Mouse (Mus musculus): ENCODE measurements at regions not wholly inside any gene's neighbourhood (a gene's known extent, or its start where the extent isn't known, plus 50 kb on each side); places are given as distances from the start of the nearest gene placed in this dataset.

GRCm38 (mm10) chr14:91534931-91535330, 2355.5 kb downstream of the Pcdh9 start:
- Histone ChIP-seq H3K9ac (ENCODE audit: low read length) (no peak overlapping the region), H3K4me2 (ENCODE audit: low read length) (no peak overlapping the region), H3K4me1 (ENCODE audit: control insufficient read depth, insufficient read depth, low read length) (no peaks in the 10 kb centered on the region), H3K27me3 (replicated peaks; ENCODE audit: control insufficient read depth, insufficient read depth, low read length) (no peaks in the 10 kb centered on the region), H3K9me3 (replicated peaks; ENCODE audit: control insufficient read depth, low read length) (no peaks in the 10 kb centered on the region), H3K27ac (ENCODE audit: low read depth, low read length) (no peak overlapping the region), H3K36me3 (ENCODE audit: control insufficient read depth, insufficient read depth, low read length) (no peaks in the 10 kb centered on the region), H3K4me3 (ENCODE audit: low read depth, low read length) (no peak overlapping the region)
- ATAC-seq, result no peak
- WGBS, result 10% methylated on average over 1 of the region's 1 CpGs
- peak; percentile 7 for DNase-seq (ENCODE audit: low spot score)

DNA sequence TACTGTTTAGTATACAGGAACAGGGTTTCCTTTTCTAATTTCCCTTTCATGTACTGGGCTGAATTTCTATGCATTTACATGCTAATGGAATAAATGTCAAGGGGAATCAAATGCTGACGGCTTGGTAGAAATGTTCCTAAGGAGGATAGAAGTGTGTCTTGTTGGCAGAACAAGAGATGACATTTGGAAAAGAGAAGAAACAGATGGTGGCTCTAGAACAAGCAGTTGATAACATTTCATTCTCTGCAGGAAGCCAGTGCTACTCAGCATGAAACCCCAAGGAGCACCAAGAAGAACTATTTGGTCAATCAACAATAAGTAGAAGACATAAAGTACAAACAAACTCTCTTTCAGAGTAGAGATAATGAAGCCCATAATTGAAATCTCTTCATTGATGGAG, 2392.0 kb downstream of the Pcdh9 start:
- H3K9me3 ChIP-seq (replicated peaks; ENCODE audit: control insufficient read depth, low read length), result no peaks in the 10 kb centered on the region
- no peak overlapping the region for H3K4me2 ChIP-seq (ENCODE audit: low read length)
- H3K36me3 ChIP-seq (ENCODE audit: control insufficient read depth, insufficient read depth, low read length), result no peaks in the 10 kb centered on the region
- no peak overlapping the region for H3K9ac ChIP-seq (ENCODE audit: low read length)
- no peak overlapping the region for H3K4me3 ChIP-seq (ENCODE audit: low read depth, low read length)
- 46% methylated on average over 1 of the region's 1 CpGs for WGBS
- no peak for ATAC-seq
- no peaks in the 10 kb centered on the region for H3K4me1 ChIP-seq (ENCODE audit: control insufficient read depth, insufficient read depth, low read length)
- no peak for DNase-seq (ENCODE audit: low spot score)
- no peak overlapping the region for H3K27ac ChIP-seq (ENCODE audit: low read depth, low read length)
- no peaks in the 10 kb centered on the region for H3K27me3 ChIP-seq (replicated peaks; ENCODE audit: control insufficient read depth, insufficient read depth, low read length)

DNA sequence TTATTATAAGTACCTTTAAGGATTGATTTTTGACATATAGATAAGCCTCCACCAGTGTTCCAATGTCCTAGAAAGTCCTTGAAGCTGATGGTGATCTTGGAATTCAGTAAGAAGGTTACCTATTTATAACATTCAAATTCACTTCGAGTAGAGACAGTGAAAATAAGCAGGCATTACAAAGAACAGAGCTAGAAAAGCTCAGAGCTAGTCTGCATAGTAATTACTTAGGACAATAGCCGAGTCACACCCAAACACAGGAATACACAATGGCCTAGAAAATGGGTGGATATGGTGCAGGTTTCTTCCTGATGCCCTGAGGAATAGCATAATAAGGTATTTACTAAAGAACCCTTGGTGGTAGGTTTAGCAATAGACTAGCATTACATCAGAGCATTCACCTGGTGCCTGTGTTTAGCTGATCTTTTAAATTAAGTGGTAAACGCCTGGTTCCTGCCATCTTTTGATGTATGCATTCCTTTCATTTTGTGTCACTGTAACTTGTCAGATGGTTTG, 2412.1 kb downstream of the Pcdh9 start:
- ATAC-seq (no peak), DNase-seq (ENCODE audit: low spot score) (no peak)
- Histone ChIP-seq H3K4me3 (ENCODE audit: low read depth, low read length) (no peak overlapping the region), H3K9me3 (replicated peaks; ENCODE audit: control insufficient read depth, low read length) (no peaks in the 10 kb centered on the region), H3K9ac (ENCODE audit: low read length) (no peak overlapping the region), H3K27ac (ENCODE audit: low read depth, low read length) (no peak overlapping the region), H3K36me3 (ENCODE audit: control insufficient read depth, insufficient read depth, low read length) (no peaks in the 10 kb centered on the region), H3K27me3 (replicated peaks; ENCODE audit: control insufficient read depth, insufficient read depth, low read length) (no peaks in the 10 kb centered on the region), H3K4me2 (ENCODE audit: low read length) (no peak overlapping the region), H3K4me1 (ENCODE audit: control insufficient read depth, insufficient read depth, low read length) (no peaks in the 10 kb centered on the region)
- 53% methylated on average over 3 of the region's 3 CpGs for WGBS

DNA sequence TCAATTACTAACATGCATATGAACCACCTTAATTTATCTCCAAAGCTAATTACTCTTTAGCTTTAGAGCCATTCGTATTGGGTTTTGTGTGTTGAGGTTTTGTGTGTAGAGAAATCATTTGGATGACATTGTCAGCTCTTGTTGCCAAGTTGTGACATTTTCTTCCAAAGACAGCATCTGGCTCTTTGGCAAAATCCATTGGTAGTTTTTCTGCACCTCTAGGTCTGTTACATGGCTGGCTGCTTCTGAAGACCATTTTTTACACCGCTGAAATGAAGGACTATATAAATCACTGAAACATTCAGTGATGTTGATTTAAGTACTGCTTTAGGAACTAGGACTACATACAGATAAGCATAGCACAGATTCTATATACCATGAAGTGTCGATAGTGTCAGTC, 2426.6 kb downstream of the Pcdh9 start:
- Histone ChIP-seq H3K4me2 (ENCODE audit: low read length) (no peak overlapping the region), H3K9me3 (replicated peaks; ENCODE audit: control insufficient read depth, low read length) (no peaks in the 10 kb centered on the region), H3K4me3 (ENCODE audit: low read depth, low read length) (no peak overlapping the region), H3K36me3 (ENCODE audit: control insufficient read depth, insufficient read depth, low read length) (no peaks in the 10 kb centered on the region), H3K27ac (ENCODE audit: low read depth, low read length) (no peak overlapping the region), H3K9ac (ENCODE audit: low read length) (no peak overlapping the region), H3K27me3 (replicated peaks; ENCODE audit: control insufficient read depth, insufficient read depth, low read length) (no peaks in the 10 kb centered on the region), H3K4me1 (ENCODE audit: control insufficient read depth, insufficient read depth, low read length) (no peaks in the 10 kb centered on the region; the same call in 1 of the 2 replicates)
- WGBS, result 51% methylated on average over 3 of the region's 3 CpGs
- DNase-seq (ENCODE audit: low spot score), result peak; percentile 90
- ATAC-seq, result peak; percentile 82

DNA sequence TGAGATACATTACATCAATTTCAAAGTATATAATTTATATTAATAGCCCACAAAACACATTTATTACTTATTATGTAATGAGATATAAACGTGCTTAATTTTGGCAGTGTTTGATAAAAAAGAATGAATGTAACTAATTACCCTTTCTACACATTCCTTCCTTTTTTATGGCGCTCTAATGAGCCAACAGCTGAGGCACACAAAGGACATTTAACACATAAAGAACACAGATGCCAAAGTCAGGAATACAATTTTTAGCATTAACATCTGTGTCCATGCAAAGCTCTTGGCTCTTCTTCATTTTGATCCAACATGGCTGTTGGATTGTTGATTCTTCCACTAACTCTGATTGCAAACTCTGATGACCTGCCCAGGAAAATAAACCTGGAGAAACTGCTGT, 2427.8 kb downstream of the Pcdh9 start:
- H3K9ac ChIP-seq (ENCODE audit: low read length), result no peak overlapping the region
- H3K4me1 ChIP-seq (ENCODE audit: control insufficient read depth, insufficient read depth, low read length), result no peaks in the 10 kb centered on the region; the same call in 1 of the 2 replicates
- peak; percentile 68; the same call in 1 of the 2 replicates for ATAC-seq
- H3K36me3 ChIP-seq (ENCODE audit: control insufficient read depth, insufficient read depth, low read length), result no peaks in the 10 kb centered on the region
- 50% methylated on average over 2 of the region's 2 CpGs for WGBS
- no peak overlapping the region for H3K4me2 ChIP-seq (ENCODE audit: low read length)
- no peak overlapping the region for H3K27ac ChIP-seq (ENCODE audit: low read depth, low read length)
- H3K9me3 ChIP-seq (replicated peaks; ENCODE audit: control insufficient read depth, low read length), result no peaks in the 10 kb centered on the region
- no peaks in the 10 kb centered on the region for H3K27me3 ChIP-seq (replicated peaks; ENCODE audit: control insufficient read depth, insufficient read depth, low read length)
- DNase-seq (ENCODE audit: low spot score), result peak; percentile 75
- H3K4me3 ChIP-seq (ENCODE audit: low read depth, low read length), result no peak overlapping the region

- no peaks in the 10 kb centered on the region for H3K27me3 ChIP-seq (replicated peaks; ENCODE audit: control insufficient read depth, insufficient read depth, low read length)
- H3K4me3 ChIP-seq (ENCODE audit: low read depth, low read length), result no peak overlapping the region
- H3K27ac ChIP-seq (ENCODE audit: low read depth, low read length), result no peak overlapping the region
- ATAC-seq, result no peak
- no peak overlapping the region for H3K9ac ChIP-seq (ENCODE audit: low read length)
- WGBS, result 90% methylated on average over 4 of the region's 4 CpGs
- DNase-seq (ENCODE audit: low spot score), result no peak
- H3K9me3 ChIP-seq (replicated peaks; ENCODE audit: control insufficient read depth, low read length), result no peaks in the 10 kb centered on the region
- no peaks in the 10 kb centered on the region; the same call in 1 of the 2 replicates for H3K4me1 ChIP-seq (ENCODE audit: control insufficient read depth, insufficient read depth, low read length)
- H3K36me3 ChIP-seq (ENCODE audit: control insufficient read depth, insufficient read depth, low read length), result no peaks in the 10 kb centered on the region
- H3K4me2 ChIP-seq (ENCODE audit: low read length), result no peak overlapping the region
These were observed 2431.7 kb downstream of the Pcdh9 start for GRCm38 (mm10) chr14:91458756-91459155.
